Comparison of ENCODE assay signal across 1 mouse cellular context in genomic region chr14:98747159-98747775, GRCm38 (mm10).
TF ChIP-seq lines count a peak whose summit lies in the region.

No protein-coding gene starts in this region.

TF ChIP-seq in MEL, 35 proteins besides CTCF, POLR2A, EP300 and RAD21 (continued from another document):
- TF ChIP-seq ELF1 (IDR thresholded peaks at IDR 0.05; ENCODE audit: low read depth, low read length) (no peak), TAL1 (IDR thresholded peaks at IDR 0.05; ENCODE audit: low read length) (no peak), ZKSCAN1 (IDR thresholded peaks at IDR 0.05; ENCODE audit: low read depth, low read length) (no peak), E2F4 (IDR thresholded peaks at IDR 0.05; ENCODE audit: borderline replicate concordance, low read depth, low read length) (no peak), SIN3A (IDR thresholded peaks at IDR 0.05; ENCODE audit: low read length) (0 out of 2 replicates have a peak, but pooled peaks have one; percentile 25)
